Mouse (Mus musculus) embryonic facial prominence, embryonic 11.5 days (tissue): ENCODE measurements around the gene Htr1d. TPM values are rescaled to one million over a fixed set of nuclear protein-coding genes. Genes with fewer than 3 reads are reported as not detected.

Experiments
- ATAC-seq: fragments of 200-750 bp; cut with Nextera tagmentation; replicated peaks from 2 replicates; pipeline ENCODE4 v1.8.0; 2017; ENCODE audit warnings: low read depth; ENCODE audit not compliant: insufficient number of reproducible peaks, low FRiP score, low TSS enrichment
- DNase-seq: peaks from one replicate; pipeline ENCODE4 v3.0.0-alpha.2; 2015; ENCODE audit warnings: low spot score
- H3K27ac ChIP-seq: fragments of 300-500 bp; sonication (generic); replicated peaks from 2 replicates; pipeline ENCODE4 v1.5.1; 2014; ENCODE audit warnings: mild to moderate bottlenecking, low read depth, low read length, control low read depth
- H3K27me3 ChIP-seq: fragments of 300-500 bp; sonication (generic); 2 replicates; pipeline ENCODE4 v1.6.1; 2014; ENCODE audit warnings: mild to moderate bottlenecking, low read length, moderate library complexity, mixed read lengths; ENCODE audit not compliant: control insufficient read depth, insufficient read depth
- H3K36me3 ChIP-seq: fragments of 300-500 bp; sonication (generic); replicated peaks from 2 replicates; pipeline ENCODE4 v1.6.1; 2014; ENCODE audit warnings: low read depth, mild to moderate bottlenecking, low read length, moderate library complexity, mixed read lengths; ENCODE audit not compliant: control insufficient read depth, insufficient read depth
- H3K4me1 ChIP-seq: fragments of 300-500 bp; sonication (generic); 2 replicates; pipeline ENCODE4 v1.6.1; 2014; ENCODE audit warnings: low read length, mixed read lengths; ENCODE audit not compliant: control insufficient read depth, insufficient read depth
- H3K4me2 ChIP-seq: fragments of 300-500 bp; sonication (generic); 2 replicates; pipeline ENCODE4 v1.6.1; 2014; ENCODE audit warnings: low read depth, mild to moderate bottlenecking, control low read depth, low read length, moderate library complexity
- H3K4me3 ChIP-seq: fragments of 300-500 bp; sonication (generic); 2 replicates; pipeline ENCODE4 v1.5.1; 2014; ENCODE audit warnings: low read depth, low read length, control low read depth
- H3K9ac ChIP-seq: fragments of 300-500 bp; sonication (generic); replicated peaks from 2 replicates; pipeline ENCODE4 v1.6.1; 2014; ENCODE audit warnings: mild to moderate bottlenecking, control low read depth, low read length
- H3K9me3 ChIP-seq: fragments of 300-500 bp; sonication (generic); replicated peaks from 2 replicates; pipeline ENCODE4 v1.6.1; 2016; ENCODE audit warnings: mild to moderate bottlenecking, low read length, inconsistent platforms, mixed read lengths; ENCODE audit not compliant: control insufficient read depth
- WGBS: fragments of 180-500 bp; shearing (Covaris S2); extraction: QIAGEN DNeasy Blood & Tissue Kit; methylation state at CpG from one replicate; pipeline ENCODE4 v1.1.7; 2014; 5-methylcytosine and 5-hydroxymethylcytosine counted together
- polyA plus RNA-seq: library from polyadenylated mRNA; unstranded; fragments of >200 nt; fragmentation: Nextera tagmentation; extraction: Ambion mirVana; gene quantifications from 2 replicates; pipeline ENCODE4 v1.2.1, GENCODE M21; 2014

Gene Htr1d
- polyA plus RNA-seq, 1 experiment from 2014 or later: 0.11 TPM

- Histone ChIP-seq H3K9me3 (no peaks in the 10 kb centered on the region), H3K27me3 (peaks cover 8% of the 10 kb centered on the region), H3K4me1 (no peaks in the 10 kb centered on the region), H3K4me3 (no peak overlapping the region; the same call in 1 of the 2 replicates), H3K4me2 (peak overlapping the region; percentile 99; the same call in 1 of the 2 replicates), H3K9ac (no peak overlapping the region), H3K27ac (no peak overlapping the region), H3K36me3 (no peaks in the 10 kb centered on the region)
- DNase-seq (no peak), ATAC-seq (no peak)
- 21% methylated on average over 9 of the region's 9 CpGs for WGBS
Measured at GRCm38 (mm10) chr4:136463436-136463835, 40.1 kb downstream of the Htr1d start.

GRCm38 (mm10) chr4:136466226-136466625 lies 42.9 kb downstream of the Htr1d start:
- Histone ChIP-seq H3K27ac (no peak overlapping the region), H3K4me3 (no peak overlapping the region), H3K9me3 (no peaks in the 10 kb centered on the region), H3K27me3 (peaks cover 8% of the 10 kb centered on the region), H3K36me3 (no peaks in the 10 kb centered on the region), H3K4me2 (no peak overlapping the region), H3K9ac (no peak overlapping the region), H3K4me1 (no peaks in the 10 kb centered on the region; the same call in 1 of the 2 replicates)
- DNase-seq (no peak), ATAC-seq (no peak)
- 56% methylated on average over 4 of the region's 4 CpGs for WGBS

- H3K4me3 ChIP-seq: no peak overlapping the region
- no peak for ATAC-seq
- peaks cover 3% of the 10 kb centered on the region; the same call in 1 of the 2 replicates for H3K27me3 ChIP-seq
- H3K36me3 ChIP-seq: no peaks in the 10 kb centered on the region
- no peaks in the 10 kb centered on the region for H3K9me3 ChIP-seq
- DNase-seq: no peak
- H3K4me1 ChIP-seq: no peaks in the 10 kb centered on the region; the same call in 1 of the 2 replicates
- 78% methylated on average over 14 of the region's 14 CpGs for WGBS
- no peak overlapping the region; the same call in 1 of the 2 replicates for H3K27ac ChIP-seq
- H3K9ac ChIP-seq: no peak overlapping the region
- no peak overlapping the region for H3K4me2 ChIP-seq
Measured at GRCm38 (mm10) chr4:136468553-136469327, 45.4 kb downstream of the Htr1d start.

- Histone ChIP-seq H3K9me3 (no peaks in the 10 kb centered on the region), H3K4me3 (peak within 1 kb of the TSS; percentile 92), H3K36me3 (no peaks in the 10 kb centered on the region), H3K27me3 (no peaks in the 10 kb centered on the region), H3K27ac (peak within 1 kb of the TSS; percentile 86), H3K4me2 (peak within 1 kb of the TSS; percentile 70), H3K9ac (peak within 1 kb of the TSS; percentile 97), H3K4me1 (no peaks in the 10 kb centered on the region; the same call in 1 of the 2 replicates)
- WGBS: 1% methylated on average over 34 of the region's 36 CpGs
- ATAC-seq: peak; percentile 90
- peak; percentile 95 for DNase-seq
Measured at GRCm38 (mm10) chr4:136469371-136469903, 46.1 kb downstream of the Htr1d start, which contains the start of gene Luzp1. Luzp1 (plus strand) TSS chr4:136469761.

- Histone ChIP-seq H3K27me3 (no peaks in the 10 kb centered on the region), H3K9me3 (no peaks in the 10 kb centered on the region), H3K9ac (peak overlapping the region; percentile 97), H3K27ac (peak overlapping the region; percentile 86), H3K4me2 (peak overlapping the region; percentile 70), H3K36me3 (no peaks in the 10 kb centered on the region), H3K4me3 (peak overlapping the region; percentile 92), H3K4me1 (no peaks in the 10 kb centered on the region; the same call in 1 of the 2 replicates)
- WGBS: 0% methylated on average over 29 of the region's 55 CpGs
- peak; percentile 81 for DNase-seq
- ATAC-seq: peak; percentile 81
Measured at GRCm38 (mm10) chr4:136469941-136470346, 46.6 kb downstream of the Htr1d start.

- H3K4me1 ChIP-seq: no peaks in the 10 kb centered on the region; the same call in 1 of the 2 replicates
- H3K9ac ChIP-seq: peak overlapping the region; percentile 97
- ATAC-seq (0 out of 2 replicates have a peak, but pooled peaks have one; percentile 5), DNase-seq (peak; percentile 60)
- H3K4me3 ChIP-seq: peak overlapping the region; percentile 92
- peak overlapping the region; percentile 70 for H3K4me2 ChIP-seq
- H3K36me3 ChIP-seq: no peaks in the 10 kb centered on the region
- no peaks in the 10 kb centered on the region for H3K9me3 ChIP-seq
- no peaks in the 10 kb centered on the region for H3K27me3 ChIP-seq
- H3K27ac ChIP-seq: peak overlapping the region; percentile 86
- WGBS: under 1% methylated on average over 56 of the region's 58 CpGs
Measured at GRCm38 (mm10) chr4:136470347-136471071, 47.2 kb downstream of the Htr1d start.

- Histone ChIP-seq H3K4me1 (no peaks in the 10 kb centered on the region), H3K27me3 (no peaks in the 10 kb centered on the region), H3K36me3 (no peaks in the 10 kb centered on the region), H3K9ac (no peak overlapping the region), H3K4me3 (no peak overlapping the region), H3K27ac (no peak overlapping the region), H3K9me3 (no peaks in the 10 kb centered on the region), H3K4me2 (no peak overlapping the region)
- 89% methylated on average over 1 of the region's 1 CpGs for WGBS
- no peak for ATAC-seq
- no peak for DNase-seq
Measured at GRCm38 (mm10) chr4:136476692-136477091, 53.4 kb downstream of the Htr1d start.
